Mouse (Mus musculus) cerebellum, adult 11 months (tissue): ENCODE results near the gene Pygo1.

ENCODE experiments used
- DNase-seq: peaks from one replicate; pipeline ENCODE4 v3.0.0; 2022

Pygo1 gene

DNA sequence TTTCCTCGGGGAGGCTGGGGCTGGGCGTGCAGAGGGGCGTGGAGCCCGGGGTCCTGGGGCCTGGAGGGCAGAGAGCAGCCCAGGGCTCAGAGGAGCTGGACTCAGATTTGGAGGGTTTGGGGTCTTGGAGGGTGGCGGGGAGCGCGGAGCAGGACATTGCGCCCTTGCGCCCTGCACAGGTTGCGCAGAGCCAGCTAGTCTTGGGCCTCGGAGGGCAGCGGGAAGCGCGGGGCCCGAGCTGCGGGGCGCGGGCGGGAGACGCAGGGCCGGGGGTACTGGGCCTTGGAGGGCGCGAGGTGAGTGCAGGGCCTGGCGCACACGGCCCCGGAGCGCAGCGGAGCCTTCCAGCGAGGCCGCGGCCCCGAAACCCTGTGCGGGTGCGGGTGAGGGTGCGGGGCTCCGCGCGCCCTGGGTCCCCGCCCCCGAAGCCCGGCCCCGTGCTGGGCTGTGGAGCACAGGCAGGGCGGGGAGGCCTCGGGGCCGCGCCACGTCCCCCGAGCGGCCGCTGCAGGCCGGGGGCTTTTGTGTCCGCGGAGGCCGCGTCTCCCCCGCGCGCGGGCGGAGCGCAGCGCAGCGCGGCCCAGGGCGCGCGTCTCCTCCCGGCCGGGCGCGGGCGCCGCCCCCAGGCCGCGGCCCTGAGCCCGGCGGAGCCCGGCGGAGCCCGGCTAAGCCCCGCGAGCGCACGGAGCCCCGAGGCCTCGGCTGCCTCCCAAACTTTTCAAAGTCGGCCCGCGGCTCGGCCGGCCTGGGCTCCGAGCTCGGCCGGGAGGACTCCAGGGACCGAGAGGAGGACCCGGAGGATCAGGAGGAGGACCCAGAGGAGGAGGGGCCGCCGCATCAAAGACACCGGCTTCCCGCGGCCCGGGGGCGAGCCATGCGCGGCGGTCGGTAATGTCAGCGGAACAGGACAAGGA lies at the start of gene Pygo1:
Gene Pygo1, plus strand, starts transcription at position 625 of the 914 bp plus-strand sequence.
- DNase-seq = peak; percentile 21

DNA sequence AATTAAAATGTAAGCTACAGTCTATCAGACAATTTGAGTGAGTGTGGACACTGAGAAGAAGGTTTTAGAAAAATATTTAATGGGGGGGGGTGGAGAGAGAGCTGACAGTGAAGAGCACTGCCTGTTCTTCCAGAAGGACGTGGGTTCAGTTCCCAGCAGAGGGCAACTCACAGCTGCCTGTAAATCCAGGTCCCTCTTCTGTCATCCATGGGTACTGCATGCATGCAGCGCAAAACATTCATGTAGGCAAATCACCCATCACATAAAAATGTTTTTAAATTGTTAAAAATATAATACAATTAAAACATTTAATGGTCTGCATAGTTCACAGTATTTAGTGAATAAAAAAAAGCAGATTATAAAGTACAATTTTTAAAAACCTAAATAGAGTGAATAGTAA lies 49.6 kb upstream of the Pygo1 start:
- DNase-seq = no peak

DNA sequence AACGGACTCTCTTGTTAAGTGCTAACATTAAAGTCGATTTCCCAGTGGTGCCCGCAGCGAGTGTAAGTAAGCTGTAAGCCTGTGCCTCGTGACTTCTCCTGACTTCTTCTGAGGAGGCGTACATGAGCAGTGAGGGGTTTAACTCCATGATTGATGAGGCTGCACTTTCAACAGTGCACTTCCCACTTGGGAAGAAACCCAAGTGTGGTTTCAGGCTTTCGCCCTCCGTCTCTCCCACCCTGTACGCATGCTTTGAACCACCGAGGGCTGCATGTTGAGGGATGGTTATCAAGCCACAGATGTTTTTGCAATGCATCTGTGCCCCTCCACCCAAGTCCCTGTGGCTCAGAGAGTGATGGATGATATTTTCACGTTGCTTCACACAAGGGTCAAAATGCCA lies 47.5 kb upstream of the Pygo1 start:
- DNase-seq = no peak

DNA sequence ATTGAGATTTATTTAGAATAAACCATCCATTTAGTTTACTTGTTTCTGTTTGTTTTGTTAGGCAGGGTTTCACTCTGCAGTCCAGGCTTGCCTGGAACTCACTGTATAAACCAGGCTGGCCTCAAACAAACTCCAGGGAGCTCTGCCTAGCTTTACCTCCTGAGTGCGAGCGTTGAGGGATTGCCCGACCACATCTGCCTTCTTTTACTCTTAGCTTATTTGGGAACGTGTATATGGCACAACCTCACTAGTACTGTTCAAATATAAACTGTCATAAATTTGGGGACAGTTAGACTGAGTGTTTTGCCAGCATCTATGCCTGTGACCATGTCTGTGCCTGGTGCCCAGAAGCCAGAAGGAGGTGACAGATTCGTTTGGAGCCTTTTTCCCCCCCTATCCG lies 46.8 kb upstream of the Pygo1 start:
- DNase-seq = no peak

DNA sequence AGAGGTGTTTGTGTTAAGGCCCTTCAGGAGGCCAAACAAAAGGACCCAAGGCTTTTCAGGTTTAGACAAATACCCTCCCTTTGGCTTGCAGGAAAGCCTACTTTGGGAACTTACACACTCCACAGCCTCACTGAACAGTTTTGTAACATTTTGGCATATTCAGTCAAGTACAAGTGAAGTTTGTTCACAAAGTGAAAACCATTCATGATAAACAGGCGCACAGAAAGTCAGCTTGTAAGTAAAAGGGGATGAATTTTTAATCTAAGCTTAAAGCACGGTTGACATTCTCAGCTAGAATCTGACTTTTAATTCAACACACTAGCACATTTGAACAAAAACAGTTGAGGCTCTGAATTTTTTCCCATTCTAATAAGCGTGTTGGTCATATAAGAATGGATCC lies 45.8 kb upstream of the Pygo1 start:
- DNase-seq = no peak

DNA sequence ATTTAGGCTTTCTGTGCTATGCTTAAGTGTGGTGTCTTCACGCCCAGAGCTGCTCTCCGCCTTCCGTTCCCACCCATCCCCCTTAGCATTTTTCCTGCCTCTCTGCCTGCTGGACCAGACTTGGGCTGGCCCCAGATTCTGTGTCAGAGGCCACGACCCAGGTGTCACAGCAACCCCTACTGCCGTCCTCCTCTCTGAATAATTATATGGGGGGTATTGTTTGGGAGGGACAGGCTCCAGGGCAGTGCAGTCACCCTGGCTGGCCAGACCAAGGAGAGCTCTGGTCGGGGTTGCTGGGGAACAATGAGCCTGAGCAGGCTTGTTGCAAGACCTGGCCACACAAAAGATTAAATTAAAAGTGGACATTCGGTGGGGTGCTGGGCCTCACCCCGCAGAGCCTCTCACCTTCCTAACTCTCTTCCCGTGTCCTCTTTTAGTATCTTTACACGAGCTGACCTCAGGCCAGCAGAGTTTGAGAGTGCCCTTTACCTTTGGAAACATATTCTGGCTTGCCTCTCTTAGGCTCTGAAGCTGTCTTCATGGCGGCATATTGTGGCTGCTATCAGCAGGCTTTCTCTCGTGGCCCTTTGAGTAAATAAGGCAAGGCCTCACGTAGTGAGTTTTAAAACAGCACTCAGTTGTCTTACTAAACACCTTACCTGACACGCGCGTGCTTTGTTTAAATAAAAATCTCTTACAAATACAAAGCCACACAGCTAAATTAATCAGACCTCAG lies 45.1 kb upstream of the Pygo1 start:
- DNase-seq = no peak

DNA sequence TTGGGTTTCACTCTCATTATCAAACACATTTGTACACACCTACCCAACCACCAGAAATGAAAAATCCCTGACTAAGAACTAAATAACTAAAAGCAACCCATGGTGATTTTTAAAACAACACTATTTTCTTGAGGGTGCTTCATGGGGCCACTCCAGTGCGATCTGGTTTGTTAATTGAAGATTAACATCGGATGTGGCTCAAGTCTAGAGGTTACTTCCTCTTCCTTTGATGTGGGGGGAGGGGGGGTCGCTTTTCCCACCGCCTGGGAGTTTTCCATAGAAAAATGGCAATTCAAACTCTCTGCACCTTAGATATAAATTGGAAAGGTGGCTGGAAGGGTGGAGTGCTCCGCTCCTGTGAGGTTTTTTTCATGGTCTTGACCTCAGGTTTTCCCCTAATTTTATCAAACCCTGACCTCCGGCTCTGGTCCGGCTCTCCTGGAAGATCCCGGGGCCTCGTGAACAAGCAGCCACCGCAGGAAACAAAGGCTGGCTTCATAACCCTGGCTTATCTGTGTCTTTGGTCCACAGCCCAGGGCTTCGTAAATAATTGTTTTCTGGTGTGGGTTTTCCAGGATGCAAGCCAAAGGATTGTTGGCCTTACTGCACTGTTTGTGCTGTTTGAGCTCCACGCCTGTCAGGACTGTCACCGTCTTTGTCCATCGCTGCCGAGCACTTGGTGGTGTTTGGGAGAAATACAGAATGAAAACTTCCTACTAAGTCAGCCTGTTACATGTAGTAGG lies 44.2 kb upstream of the Pygo1 start:
- DNase-seq = peak; percentile 5

DNA sequence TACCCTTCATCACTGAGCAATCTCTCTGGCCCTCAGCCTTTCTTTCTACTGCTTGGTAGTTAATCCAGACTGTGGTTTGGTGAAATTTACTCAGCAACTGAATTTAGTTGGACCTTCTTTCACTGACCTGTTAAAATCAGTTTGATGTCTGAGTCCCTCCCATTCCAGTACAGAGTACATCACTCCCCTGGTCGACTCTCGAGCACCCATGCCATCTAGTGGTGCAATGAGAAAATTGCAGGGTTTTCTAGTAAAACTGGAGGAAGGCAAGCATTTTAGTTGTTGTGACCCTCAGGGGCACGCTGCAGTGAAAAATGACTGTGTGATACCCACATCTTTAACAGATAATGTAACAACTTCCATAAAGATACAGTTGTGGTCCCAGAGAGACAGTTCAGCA lies 41.5 kb upstream of the Pygo1 start:
- peak; percentile 8 for DNase-seq

DNA sequence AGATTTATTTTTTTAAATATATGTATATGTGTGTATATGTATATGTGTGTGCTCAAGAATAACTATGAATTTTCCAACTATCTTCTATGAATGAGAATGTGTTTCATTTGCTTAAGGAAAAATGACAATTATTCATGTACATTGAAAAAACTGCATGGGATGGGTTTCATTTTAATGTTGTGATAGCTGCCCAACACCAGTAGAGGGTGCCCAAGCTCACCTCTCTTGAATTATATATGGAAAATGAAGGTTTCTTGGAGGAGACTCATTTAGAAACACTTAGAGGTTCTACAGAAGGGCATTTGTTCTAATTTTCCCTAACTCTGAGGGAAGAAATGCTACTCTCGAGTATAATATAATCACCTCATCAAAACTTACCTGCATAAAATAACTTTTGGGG lies 35.7 kb upstream of the Pygo1 start:
- DNase-seq = peak; percentile 6

DNA sequence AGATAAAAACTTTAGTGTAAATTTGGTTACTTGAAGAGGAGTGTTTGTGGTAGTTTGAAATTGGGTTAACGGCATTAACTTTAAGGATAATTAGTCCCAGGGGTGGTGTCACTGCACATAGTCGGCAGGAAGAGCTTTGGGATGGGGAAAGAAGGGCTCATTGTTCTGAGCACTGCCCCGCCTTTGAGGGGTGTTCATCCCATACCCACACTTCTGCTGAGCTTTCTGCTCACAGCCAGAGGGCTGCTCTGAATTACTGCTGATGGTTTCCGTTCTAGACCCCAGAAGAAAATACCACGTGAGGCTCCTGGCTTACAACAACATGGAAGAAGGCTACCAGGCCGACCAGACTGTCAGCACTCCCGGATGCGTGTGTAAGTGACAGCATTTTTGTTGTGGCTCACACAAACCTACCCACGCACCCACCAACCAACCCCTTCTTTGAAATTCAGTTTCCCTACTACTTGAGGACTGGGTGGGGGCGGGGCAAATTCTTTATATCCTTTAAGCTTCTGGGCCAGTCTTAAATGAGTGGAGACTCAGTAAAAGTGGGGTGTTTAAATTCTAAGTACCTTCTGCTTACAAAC lies 34.9 kb upstream of the Pygo1 start:
- no peak for DNase-seq

DNA sequence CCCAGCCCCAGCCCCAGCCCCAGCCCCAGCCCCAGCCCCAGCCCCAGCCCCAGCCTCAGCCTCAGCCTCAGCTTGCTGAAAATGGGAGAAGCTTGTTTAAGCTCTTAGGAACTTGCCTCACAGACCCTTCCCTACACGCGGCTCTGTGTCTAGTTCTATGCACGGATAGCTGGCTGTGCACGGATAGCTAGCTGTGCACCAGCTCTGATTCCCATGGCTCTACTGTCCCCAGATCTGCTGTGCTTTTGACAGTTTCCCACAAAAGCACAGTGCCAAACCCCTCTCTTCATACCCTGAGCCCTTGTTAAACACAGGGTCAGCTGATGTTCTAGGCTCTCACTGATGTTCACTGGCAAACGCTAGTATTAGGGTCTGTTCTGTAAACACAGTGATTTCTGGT lies 32.7 kb upstream of the Pygo1 start:
- no peak for DNase-seq

DNA sequence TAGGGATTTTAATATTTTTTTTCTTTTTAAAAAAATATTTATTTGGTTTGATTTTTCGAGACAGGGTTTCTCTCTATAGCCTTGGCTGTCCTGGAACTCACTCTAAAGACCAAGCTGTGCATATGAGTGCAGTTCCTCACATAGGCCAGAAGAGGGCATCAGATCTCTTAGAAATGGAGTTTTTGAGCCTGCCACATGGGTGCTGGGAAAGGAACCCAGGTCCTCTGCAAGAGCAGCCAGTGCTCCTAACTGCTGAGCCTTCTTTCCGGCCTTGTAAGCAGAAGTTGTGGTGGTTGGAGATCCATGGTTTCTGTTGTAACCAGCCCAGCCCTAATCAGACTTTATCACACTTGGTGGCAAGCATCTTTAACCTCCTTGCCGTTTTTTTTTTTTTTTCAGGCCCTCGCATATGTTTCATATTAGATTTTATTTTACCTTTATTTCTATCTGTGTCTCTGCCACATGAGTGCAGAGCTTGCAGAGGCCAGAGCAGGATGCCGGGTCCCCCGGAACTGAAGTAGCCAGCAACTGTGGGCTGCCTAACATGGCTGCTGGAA lies 30.6 kb upstream of the Pygo1 start:
- no peak for DNase-seq

DNA sequence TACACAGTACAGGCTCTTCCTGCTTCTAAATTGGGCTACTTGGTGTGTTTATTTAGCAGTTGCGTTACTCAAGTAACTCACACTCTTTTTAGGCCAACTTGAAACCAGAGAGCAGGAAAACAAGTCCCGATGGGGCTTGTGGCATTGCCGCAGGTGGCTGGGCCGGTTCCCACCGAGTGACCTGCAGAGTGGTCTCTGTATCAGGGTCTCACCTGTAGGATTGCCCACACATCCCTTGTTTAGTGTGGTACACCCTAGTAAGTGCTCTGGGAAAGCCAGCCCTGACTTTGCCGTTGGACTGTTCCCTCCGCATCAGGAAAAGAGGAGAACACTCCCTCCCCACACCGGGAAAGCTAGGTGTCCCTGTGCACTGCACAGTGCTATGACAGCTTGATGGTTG lies 23.4 kb upstream of the Pygo1 start:
- DNase-seq = no peak

DNA sequence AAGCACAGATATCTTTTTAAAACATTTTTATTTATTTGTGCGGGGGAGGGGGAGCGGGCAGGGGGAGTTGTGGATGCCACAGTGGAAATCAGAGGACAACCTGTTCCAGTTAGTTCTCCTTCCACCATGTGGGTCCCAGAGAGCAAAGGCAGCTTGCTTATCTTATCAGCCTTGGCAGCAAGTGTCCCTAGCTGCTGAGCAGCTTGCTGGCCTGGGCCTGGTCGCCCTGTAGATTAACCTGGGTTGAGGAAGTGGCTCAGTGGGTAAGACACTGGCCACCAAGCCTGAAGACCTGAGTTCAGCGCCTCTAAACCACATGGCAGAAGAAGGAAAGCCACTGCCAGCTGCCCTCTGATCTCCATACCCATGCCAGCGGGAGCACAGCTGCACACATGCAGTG lies 22.8 kb upstream of the Pygo1 start:
- no peak for DNase-seq

DNA sequence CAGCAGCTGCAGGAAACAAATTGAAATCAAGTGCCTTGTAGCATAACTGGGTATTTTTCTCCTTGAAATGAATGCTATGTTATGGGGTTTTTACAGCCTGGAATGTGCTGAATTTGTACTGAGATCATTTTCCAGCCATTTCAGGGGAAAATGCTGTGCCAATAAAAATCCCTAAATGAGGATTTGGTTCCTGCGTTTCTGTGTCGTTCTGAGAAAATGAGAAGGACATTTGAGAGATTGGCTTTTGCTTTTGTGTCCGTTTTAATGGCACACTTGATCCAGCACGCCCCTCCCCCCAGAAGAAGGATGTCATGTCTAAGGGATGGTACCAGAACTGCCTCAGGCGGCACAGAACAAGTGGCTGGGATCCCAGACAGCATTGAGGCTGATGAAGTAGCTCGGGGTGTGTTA lies 18.7 kb upstream of the Pygo1 start:
- DNase-seq = no peak

DNA sequence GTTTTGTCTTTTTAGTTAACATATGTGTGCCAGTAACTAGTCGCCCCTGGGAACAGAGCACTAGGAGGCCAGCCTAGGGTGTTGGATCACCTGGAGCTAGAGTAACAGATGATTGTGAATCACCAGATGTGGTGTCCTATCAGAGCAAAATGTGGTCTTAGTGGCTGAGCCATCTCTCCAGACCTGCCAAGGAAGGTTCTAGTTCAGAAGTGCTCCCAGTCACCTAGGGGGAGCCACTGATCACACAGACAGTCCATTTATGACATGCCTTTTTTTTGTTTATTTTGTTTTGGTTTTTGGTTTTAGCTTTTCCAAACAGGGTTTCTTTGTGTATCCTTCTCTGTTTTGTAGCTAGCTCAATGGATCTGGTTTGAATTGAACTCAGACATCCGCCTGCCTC lies 14.1 kb upstream of the Pygo1 start:
- DNase-seq = no peak

DNA sequence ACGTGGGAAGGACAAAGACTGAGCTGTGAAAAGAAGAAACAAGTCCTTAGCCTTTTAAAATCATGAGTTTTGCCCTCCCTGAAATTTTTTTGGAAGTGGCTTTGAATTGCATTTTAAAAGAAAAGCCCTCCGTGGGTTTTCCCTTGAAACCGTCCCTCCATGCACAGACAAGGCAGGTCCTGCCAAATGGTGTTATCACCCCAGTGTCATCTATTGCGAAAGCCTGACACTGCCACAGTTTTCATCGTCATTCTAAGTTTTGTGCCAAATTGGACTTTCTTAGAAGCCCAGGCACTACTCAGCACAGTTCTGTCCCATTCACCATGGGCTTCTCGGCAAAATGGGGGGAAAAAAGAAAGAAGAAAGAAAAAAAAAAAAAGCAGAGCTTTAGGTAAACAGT lies 11.9 kb upstream of the Pygo1 start:
- no peak for DNase-seq

DNA sequence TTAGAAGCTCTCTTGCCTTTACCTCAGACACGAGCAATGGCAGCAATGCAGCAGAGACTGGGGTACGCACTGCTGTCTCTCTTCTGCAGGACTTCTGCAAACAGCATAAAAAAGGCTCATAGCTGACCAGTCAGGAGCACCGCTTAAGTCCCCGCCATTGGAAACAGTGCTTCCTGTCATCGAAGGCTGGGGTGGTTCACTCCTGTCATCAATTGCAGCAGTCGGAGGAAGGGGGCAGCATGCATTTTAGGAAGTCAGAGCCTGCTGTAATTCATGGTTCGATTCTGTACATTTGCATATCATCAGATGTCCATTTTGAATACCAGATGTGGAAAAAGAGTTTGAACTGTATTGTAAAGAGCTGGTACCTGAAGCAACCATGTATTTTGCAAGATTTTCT lies 9.7 kb upstream of the Pygo1 start:
- no peak for DNase-seq

DNA sequence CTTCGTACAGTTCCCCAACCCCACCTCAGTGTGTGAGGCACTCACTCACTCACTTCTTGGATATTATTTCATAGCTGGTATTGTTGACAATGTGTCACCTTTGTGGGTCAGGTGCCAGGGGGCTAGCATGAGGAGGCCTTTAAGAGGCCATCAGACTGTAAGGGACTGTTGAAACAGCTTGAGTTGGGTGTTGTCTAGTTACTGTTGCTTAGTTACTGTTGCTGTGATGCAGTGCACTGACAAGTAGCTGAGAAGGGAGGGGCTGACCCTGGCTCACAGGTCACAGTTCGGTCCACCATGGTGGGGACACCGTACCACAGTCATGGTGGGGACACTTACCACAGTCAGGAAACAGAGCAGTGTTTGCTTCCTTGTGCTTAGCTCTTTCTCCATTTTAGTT lies 2.4 kb upstream of the Pygo1 start:
- DNase-seq = no peak

DNA sequence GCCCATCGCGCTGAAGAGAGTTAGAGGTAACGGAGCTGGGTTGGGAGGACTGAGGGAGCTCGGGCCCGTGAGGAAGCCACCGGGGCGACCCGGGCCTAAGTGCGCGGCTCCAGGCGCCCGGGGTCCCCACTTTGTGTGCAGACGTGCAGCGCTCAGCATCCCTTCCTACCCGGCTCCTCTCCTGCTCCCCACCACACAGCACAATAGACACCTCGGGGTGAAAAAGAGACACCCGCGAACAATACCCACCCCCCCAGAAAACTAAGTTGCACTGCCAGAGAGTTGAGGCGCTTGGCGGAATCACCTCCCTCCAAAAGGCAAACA lies 452 bp downstream of the Pygo1 start:
- no peak for DNase-seq

DNA sequence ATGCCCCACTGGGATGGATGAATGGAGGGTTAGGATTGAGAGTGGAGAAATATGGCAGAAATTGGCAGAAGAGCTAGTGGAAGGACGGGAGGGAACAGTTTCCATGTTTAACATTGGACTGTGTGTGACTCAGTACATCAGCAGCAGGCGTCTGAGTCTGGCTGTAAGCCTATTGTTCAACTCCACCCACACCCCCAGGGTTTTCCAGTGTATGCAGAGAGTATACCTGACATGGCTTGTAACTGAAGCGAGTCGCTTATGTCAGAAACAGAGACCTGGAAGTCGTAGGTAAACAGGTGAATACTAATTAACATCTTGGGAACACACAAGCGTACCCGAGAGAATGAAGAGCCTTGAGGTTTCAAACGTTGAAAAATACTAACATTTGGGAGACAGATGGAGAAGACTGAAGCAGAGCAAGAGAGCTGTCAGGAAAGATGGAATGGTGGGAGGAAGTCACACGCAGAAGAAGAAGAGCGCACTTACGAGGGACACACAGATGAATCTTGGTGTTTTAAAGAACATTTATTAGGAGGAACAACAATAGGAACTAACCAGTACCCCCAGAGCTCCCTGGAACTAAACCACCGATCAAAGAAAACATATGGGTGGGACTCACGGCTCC lies 5.8 kb downstream of the Pygo1 start:
- DNase-seq = no peak

DNA sequence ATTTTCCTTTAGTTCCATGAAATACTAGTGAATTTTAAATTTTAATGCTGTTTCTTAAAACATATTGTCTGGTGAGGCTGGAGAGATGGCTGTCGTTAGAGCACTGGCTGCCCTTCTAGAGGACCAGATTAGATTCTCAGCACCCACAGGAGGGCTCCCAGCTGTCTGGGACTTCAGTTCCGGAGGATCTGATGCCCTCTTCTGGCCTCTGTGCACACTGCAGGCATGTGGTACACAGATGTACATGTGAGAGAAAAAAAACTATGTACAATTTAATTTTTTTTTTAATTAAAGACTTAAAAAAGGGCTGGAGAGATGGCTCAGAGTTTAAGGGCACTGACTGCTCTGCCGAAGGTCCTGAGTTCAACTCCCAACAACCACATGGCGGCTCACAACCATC lies 9.9 kb downstream of the Pygo1 start:
- DNase-seq = no peak

DNA sequence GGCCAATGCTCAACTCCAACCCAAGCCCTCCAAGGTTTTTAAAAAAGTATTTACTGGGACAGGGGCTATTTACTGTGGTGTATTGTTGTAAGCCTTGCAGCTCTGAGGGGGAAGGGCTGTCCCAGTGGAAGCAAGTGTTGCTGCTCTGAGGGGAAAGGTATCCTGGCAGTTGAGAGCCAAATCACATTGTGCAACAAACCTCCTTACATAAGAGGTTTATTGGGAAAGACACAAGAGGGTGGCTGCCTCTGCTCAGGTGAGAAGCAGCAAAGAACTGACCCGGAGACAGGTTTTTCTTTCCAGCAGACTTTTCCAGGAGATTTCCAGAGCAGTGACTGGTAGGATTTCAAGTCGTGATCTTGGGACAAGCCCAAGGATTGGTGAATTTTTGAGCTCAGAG lies 10.9 kb downstream of the Pygo1 start:
- no peak for DNase-seq
